Mouse (Mus musculus) heart, postnatal 0 days (tissue): Measurements from ENCODE around the gene Tnnc2.

Experiments
- CTCF ChIP-seq: IDR thresholded peaks from 2 replicates; pipeline ENCODE4 v1.5.1; 2016; ENCODE audit warnings: antibody characterized with exemption, control low read depth, low read depth
- EP300 ChIP-seq: IDR thresholded peaks from 2 replicates; pipeline ENCODE4 v1.6.1; 2016; ENCODE audit warnings: antibody characterized with exemption, low read depth

DNA sequence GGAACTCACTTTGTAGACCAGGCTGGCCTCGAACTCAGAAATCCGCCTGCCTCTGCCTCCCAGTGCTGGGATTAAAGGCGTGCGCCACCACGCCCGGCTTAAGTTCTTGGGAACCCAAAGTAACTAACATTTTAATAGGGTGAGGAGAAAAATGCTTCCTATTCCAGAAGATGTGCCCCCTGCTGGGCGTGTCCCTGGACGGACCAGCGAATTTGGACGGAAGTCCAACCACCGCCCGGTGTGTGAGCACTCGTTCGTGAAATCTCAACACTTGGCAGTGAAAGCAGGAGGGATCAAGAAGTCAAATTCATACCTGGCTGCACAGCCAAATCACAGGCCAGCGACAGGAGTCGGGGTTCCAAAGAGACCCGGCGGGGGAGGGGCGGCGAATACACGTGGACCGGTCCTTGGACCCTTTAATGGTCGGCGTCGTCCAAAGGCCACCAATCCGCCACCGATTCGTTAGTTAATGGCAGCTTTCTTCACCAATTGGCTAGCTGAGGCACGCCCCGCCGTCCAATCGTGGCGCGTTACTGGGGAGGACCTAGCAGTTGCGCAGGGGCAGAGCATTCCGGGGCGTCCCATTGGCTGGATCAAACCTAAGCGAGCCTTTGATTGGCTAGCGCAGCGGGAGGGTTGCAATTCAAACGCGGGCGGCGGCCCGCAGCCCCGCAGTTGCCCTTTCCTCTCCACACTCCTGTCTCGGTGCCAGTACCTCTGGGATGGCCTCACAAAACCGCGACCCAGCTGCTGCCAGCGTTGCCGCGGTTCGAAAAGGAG, 10.3 kb downstream of the Tnnc2 start, which contains the start of gene Ube2c:
- TF ChIP-seq EP300 (peak; percentile 92), CTCF (peak; percentile 41)
